Mouse (Mus musculus) kidney, adult 18-20 months (tissue): ENCODE measurements around the gene Gsta4.
A peak's percentile ranks its signal among the peaks of the same experiment; 100 is the strongest.
"Not testable (repeated sequence)": the region's sequence is repeated elsewhere in the genome, so short reads cannot be mapped to it uniquely, and the experiment has no call there.

Experiments
- DNase-seq: peaks from one replicate; pipeline ENCODE4 v3.0.0; 2021

Gene Gsta4

GRCm38 (mm10) chr9:78179071-78179470, 3.5 kb upstream of the Gsta4 start:
- no peak for DNase-seq

- no peak for DNase-seq
Observed at GRCm38 (mm10) chr9:78185686-78186085, 3.1 kb downstream of the Gsta4 start.

- no peak for DNase-seq
Observed at GRCm38 (mm10) chr9:78188910-78189309, 6.3 kb downstream of the Gsta4 start.

- peak; percentile 24 for DNase-seq
Observed at GRCm38 (mm10) chr9:78190651-78191634, 8.4 kb downstream of the Gsta4 start.

- DNase-seq: peak; percentile 79
Observed at GRCm38 (mm10) chr9:78191736-78192135, 9.2 kb downstream of the Gsta4 start.

GRCm38 (mm10) chr9:78193902-78194597, 11.5 kb downstream of the Gsta4 start:
- peak; percentile 48 for DNase-seq

GRCm38 (mm10) chr9:78195034-78195433, 12.5 kb downstream of the Gsta4 start:
- no peak for DNase-seq

GRCm38 (mm10) chr9:78197801-78198200, 15.2 kb downstream of the Gsta4 start:
- DNase-seq: no peak

- peak; percentile 37 for DNase-seq
Observed at GRCm38 (mm10) chr9:78204194-78204593, 21.6 kb downstream of the Gsta4 start.

GRCm38 (mm10) chr9:78208956-78209355, 26.4 kb downstream of the Gsta4 start:
- DNase-seq: no peak

GRCm38 (mm10) chr9:78210079-78210478, 27.5 kb downstream of the Gsta4 start:
- no peak for DNase-seq

- DNase-seq: no peak
Observed at GRCm38 (mm10) chr9:78210821-78211220, 28.2 kb downstream of the Gsta4 start.

GRCm38 (mm10) chr9:78211521-78211920, 28.9 kb downstream of the Gsta4 start:
- no peak for DNase-seq

GRCm38 (mm10) chr9:78212341-78213049, 29.9 kb downstream of the Gsta4 start:
- no peak for DNase-seq

- peak; percentile 14 for DNase-seq
Observed at GRCm38 (mm10) chr9:78217074-78217473, 34.5 kb downstream of the Gsta4 start.

GRCm38 (mm10) chr9:78222616-78223015, 40.0 kb downstream of the Gsta4 start:
- DNase-seq: no peak

- DNase-seq: no peak
Observed at GRCm38 (mm10) chr9:78223221-78223902, 40.8 kb downstream of the Gsta4 start.

GRCm38 (mm10) chr9:78224418-78224817, 41.8 kb downstream of the Gsta4 start:
- no peak for DNase-seq

- DNase-seq: no peak
Observed at GRCm38 (mm10) chr9:78225304-78225703, 42.7 kb downstream of the Gsta4 start.

- no peak for DNase-seq
Observed at GRCm38 (mm10) chr9:78228122-78228521, 45.5 kb downstream of the Gsta4 start.

GRCm38 (mm10) chr9:78229658-78230057, 47.1 kb downstream of the Gsta4 start:
- peak; percentile 57 for DNase-seq

- not testable (repeated sequence) for DNase-seq
Observed at GRCm38 (mm10) chr9:78230461-78230860, 47.9 kb downstream of the Gsta4 start, which contains the start of gene Gsta1. Gene Gsta1 (plus strand): TSS chr9:78230656.
